Mouse (Mus musculus): Measurements from ENCODE around the gene Tmbim6. TPM values are rescaled to one million over a fixed set of nuclear protein-coding genes. Genes with fewer than 3 reads are reported as not detected.

Gene Tmbim6
- total RNA-seq, 1 experiment = 436 TPM

DNA sequence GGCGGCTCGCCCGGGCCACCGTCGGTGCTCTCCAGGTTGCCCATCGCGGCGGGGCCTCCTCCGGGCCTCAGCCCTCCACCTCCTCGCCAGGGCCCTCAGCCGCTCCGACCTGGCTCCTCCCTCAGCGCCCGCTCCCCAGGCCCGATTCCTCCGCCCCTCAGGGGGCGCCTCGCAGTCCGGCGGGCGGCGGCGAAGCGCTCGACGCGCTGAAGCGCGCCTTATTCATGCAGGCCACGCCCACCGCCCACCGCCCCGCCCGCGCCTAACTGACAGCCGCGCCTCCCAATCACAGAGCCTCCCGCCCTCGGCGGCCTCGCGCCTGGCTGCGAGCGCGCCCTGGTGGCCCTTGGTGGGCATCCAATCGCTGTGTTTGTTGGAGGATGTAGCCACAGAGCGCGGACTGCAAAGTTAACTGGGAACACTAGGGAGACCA lies 22.4 kb upstream of the Tmbim6 start, which contains the start of gene Fmnl3:
TSS of gene Fmnl3 (minus strand) at position 224 of the 433 bp plus-strand sequence.
- peak within 1 kb of the TSS; percentile 78 for H3K9ac ChIP-seq (ENCODE audit: insufficient read depth, low read depth, low read length, poor library complexity, severe bottlenecking)
- H3K4me1 ChIP-seq (ENCODE audit: control insufficient read depth in 2 of 2, insufficient read depth in 2 of 2, low read length in 2 of 2, poor library complexity in 1 of 2) = peaks cover 3% of the 10 kb centered on the region in 2 experiments; a peak in 1 of 4 replicates
- H3K9me3 ChIP-seq (ENCODE audit: control insufficient read depth, insufficient read depth, low read depth, low read length) = no peaks in the 10 kb centered on the region
- TF ChIP-seq MAFK (IDR thresholded peaks at IDR 0.05; ENCODE audit: insufficient read depth, low read depth, low read length) (no peak), ZC3H11A (IDR thresholded peaks at IDR 0.05; ENCODE audit: borderline replicate concordance, low read depth, low read length) (no peak), HCFC1 (IDR thresholded peaks at IDR 0.05; ENCODE audit: borderline replicate concordance, insufficient read depth, low read length) (peak; percentile 43; the same call in 1 of the 2 replicates), CHD2 (IDR thresholded peaks at IDR 0.05; ENCODE audit: low read depth, low read length) (peak; percentile 78)
- H3K36me3 ChIP-seq (ENCODE audit: control insufficient read depth, insufficient read depth, low read length, poor library complexity, severe bottlenecking) = no peaks in the 10 kb centered on the region
- peak; percentile 91 for DNase-seq (ENCODE audit: low read depth, low spot score)
- peak within 1 kb of the TSS; percentile 77 to 88 for H3K4me3 ChIP-seq (ENCODE audit: insufficient read depth in 1 of 2, low read depth in 1 of 2, low read length in 2 of 2, poor library complexity in 1 of 2, severe bottlenecking in 1 of 2)
- H3K27ac ChIP-seq (ENCODE audit: insufficient read depth, low read depth, low read length, poor library complexity, severe bottlenecking) = no peak within 1 kb of the TSS
- in situ Hi-C loops (cut with MboI; ENCODE audit: low sequenced_read_pairs in 2 of 2, unreplicated experiment in 2 of 2) = no loop called here

GRCm38 (mm10) chr15:99371526-99372340 lies 20.9 kb upstream of the Tmbim6 start:
- Histone ChIP-seq H3K9ac (ENCODE audit: insufficient read depth, low read depth, low read length, poor library complexity, severe bottlenecking) (no peak overlapping the region), H3K27ac (ENCODE audit: insufficient read depth, low read depth, low read length, poor library complexity, severe bottlenecking) (no peak overlapping the region), H3K9me3 (ENCODE audit: control insufficient read depth, insufficient read depth, low read depth, low read length) (no peaks in the 10 kb centered on the region), H3K4me3 (ENCODE audit: insufficient read depth in 1 of 2, low read depth in 1 of 2, low read length in 2 of 2, poor library complexity in 1 of 2, severe bottlenecking in 1 of 2) (no peak overlapping the region), H3K4me1 (ENCODE audit: control insufficient read depth in 2 of 2, insufficient read depth in 2 of 2, low read length in 2 of 2, poor library complexity in 1 of 2) (peaks cover 3% of the 10 kb centered on the region in 2 experiments; a peak in 1 of 4 replicates), H3K36me3 (ENCODE audit: control insufficient read depth, insufficient read depth, low read length, poor library complexity, severe bottlenecking) (no peaks in the 10 kb centered on the region)
- TF ChIP-seq CHD2 (IDR thresholded peaks at IDR 0.05; ENCODE audit: low read depth, low read length) (no peak), ZNF384 (IDR thresholded peaks at IDR 0.05; ENCODE audit: low read depth, low read length) (no peak), MAFK (IDR thresholded peaks at IDR 0.05; ENCODE audit: insufficient read depth, low read depth, low read length) (no peak), ZC3H11A (IDR thresholded peaks at IDR 0.05; ENCODE audit: borderline replicate concordance, low read depth, low read length) (no peak), HCFC1 (IDR thresholded peaks at IDR 0.05; ENCODE audit: borderline replicate concordance, insufficient read depth, low read length) (no peak)
- no peak for DNase-seq (ENCODE audit: low read depth, low spot score)
- in situ Hi-C loops (cut with MboI; ENCODE audit: low sequenced_read_pairs in 2 of 2, unreplicated experiment in 2 of 2) = no loop called here

DNA sequence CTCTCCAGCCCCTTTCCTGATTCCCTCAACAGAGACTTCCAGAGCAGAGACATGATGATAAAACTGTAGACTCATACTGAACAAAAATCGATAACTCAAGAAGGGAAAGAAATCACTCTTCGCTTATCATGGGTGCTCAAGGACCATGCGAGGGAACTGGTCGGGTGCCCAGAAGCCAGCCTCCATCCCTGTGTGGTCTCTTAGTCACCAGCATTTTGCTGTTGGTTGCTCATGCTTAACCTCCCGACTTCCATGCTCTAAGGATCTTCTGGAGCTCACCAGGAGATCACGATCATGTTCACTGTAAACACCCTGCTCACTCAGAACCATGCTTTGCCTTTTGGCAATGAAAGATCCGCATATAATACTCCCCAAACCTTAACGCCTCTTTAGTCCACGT lies 19.9 kb upstream of the Tmbim6 start:
- no peak overlapping the region for H3K27ac ChIP-seq (ENCODE audit: insufficient read depth, low read depth, low read length, poor library complexity, severe bottlenecking)
- no peak overlapping the region for H3K4me3 ChIP-seq (ENCODE audit: insufficient read depth in 1 of 2, low read depth in 1 of 2, low read length in 2 of 2, poor library complexity in 1 of 2, severe bottlenecking in 1 of 2)
- no peak for DNase-seq (ENCODE audit: low read depth, low spot score)
- in situ Hi-C loops (cut with MboI; ENCODE audit: low sequenced_read_pairs in 2 of 2, unreplicated experiment in 2 of 2) = no loop called here
- H3K36me3 ChIP-seq (ENCODE audit: control insufficient read depth, insufficient read depth, low read length, poor library complexity, severe bottlenecking) = no peaks in the 10 kb centered on the region
- H3K9me3 ChIP-seq (ENCODE audit: control insufficient read depth, insufficient read depth, low read depth, low read length) = no peaks in the 10 kb centered on the region
- no peak overlapping the region for H3K9ac ChIP-seq (ENCODE audit: insufficient read depth, low read depth, low read length, poor library complexity, severe bottlenecking)
- TF ChIP-seq CHD2 (IDR thresholded peaks at IDR 0.05; ENCODE audit: low read depth, low read length) = no peak
- no peak for TF ChIP-seq ZC3H11A (IDR thresholded peaks at IDR 0.05; ENCODE audit: borderline replicate concordance, low read depth, low read length)
- TF ChIP-seq MAFK (IDR thresholded peaks at IDR 0.05; ENCODE audit: insufficient read depth, low read depth, low read length) = no peak
- TF ChIP-seq HCFC1 (IDR thresholded peaks at IDR 0.05; ENCODE audit: borderline replicate concordance, insufficient read depth, low read length) = no peak
- TF ChIP-seq ZNF384 (IDR thresholded peaks at IDR 0.05; ENCODE audit: low read depth, low read length) = no peak
- H3K4me1 ChIP-seq (ENCODE audit: control insufficient read depth in 2 of 2, insufficient read depth in 2 of 2, low read length in 2 of 2, poor library complexity in 1 of 2) = peaks cover 3% of the 10 kb centered on the region in 2 experiments; a peak in 1 of 4 replicates

- Histone ChIP-seq H3K27ac (ENCODE audit: insufficient read depth, low read depth, low read length, poor library complexity, severe bottlenecking) (no peak overlapping the region), H3K36me3 (ENCODE audit: control insufficient read depth, insufficient read depth, low read length, poor library complexity, severe bottlenecking) (no peaks in the 10 kb centered on the region), H3K4me3 (ENCODE audit: insufficient read depth in 1 of 2, low read depth in 1 of 2, low read length in 2 of 2, poor library complexity in 1 of 2, severe bottlenecking in 1 of 2) (no peak overlapping the region), H3K9me3 (ENCODE audit: control insufficient read depth, insufficient read depth, low read depth, low read length) (no peaks in the 10 kb centered on the region), H3K4me1 (ENCODE audit: control insufficient read depth in 2 of 2, insufficient read depth in 2 of 2, low read length in 2 of 2, poor library complexity in 1 of 2) (0 out of 4 replicates have a peak, but pooled peaks cover 0 to under 1% of the 10 kb centered on the region in 2 experiments), H3K9ac (ENCODE audit: insufficient read depth, low read depth, low read length, poor library complexity, severe bottlenecking) (no peak overlapping the region)
- in situ Hi-C loops (cut with MboI; ENCODE audit: low sequenced_read_pairs in 2 of 2, unreplicated experiment in 2 of 2) = loop anchor here in 1 of 2 experiments (5.0 kb wide), 1 partner anchor 48 kb away; no protein-coding TSS in a partner anchor
- TF ChIP-seq ZNF384 (IDR thresholded peaks at IDR 0.05; ENCODE audit: low read depth, low read length) (no peak), ZC3H11A (IDR thresholded peaks at IDR 0.05; ENCODE audit: borderline replicate concordance, low read depth, low read length) (no peak), MAFK (IDR thresholded peaks at IDR 0.05; ENCODE audit: insufficient read depth, low read depth, low read length) (no peak), CHD2 (IDR thresholded peaks at IDR 0.05; ENCODE audit: low read depth, low read length) (no peak), HCFC1 (IDR thresholded peaks at IDR 0.05; ENCODE audit: borderline replicate concordance, insufficient read depth, low read length) (no peak)
- no peak for DNase-seq (ENCODE audit: low read depth, low spot score)
These were observed 17.6 kb upstream of the Tmbim6 start for GRCm38 (mm10) chr15:99375036-99375435.

Data from ES-E14 (cell line).